Mouse (Mus musculus) spleen, embryonic (tissue): ENCODE results near the gene Rnpepl1.

Source experiments
- CTCF ChIA-PET: fragments of 350-600 bp; sonication (Branson Sonifier 250); formaldehyde crosslinking; loops from one replicate; lab custom pipeline; 2022; lab: Charles Lee

Rnpepl1 gene

GRCm38 (mm10) chr1:92910239-92910885, at the start of gene Rnpepl1:
Gene Rnpepl1, plus strand, starts transcription at chr1:92910783.
- CTCF ChIA-PET, result interaction anchor here (1.2 kb wide), 1 partner anchor 1661 kb away, joined by 4 read pairs; no protein-coding TSS in a partner anchor

- CTCF ChIA-PET, result no interaction called here
Observed at GRCm38 (mm10) chr1:92861503-92861902, 49.1 kb upstream of the Rnpepl1 start.

GRCm38 (mm10) chr1:92863268-92863667, 47.3 kb upstream of the Rnpepl1 start:
- CTCF ChIA-PET, result no interaction called here

- CTCF ChIA-PET, result no interaction called here
Observed at GRCm38 (mm10) chr1:92866170-92866569, 44.4 kb upstream of the Rnpepl1 start.

- CTCF ChIA-PET, result no interaction called here
Observed at GRCm38 (mm10) chr1:92869985-92870384, 40.6 kb upstream of the Rnpepl1 start.

- CTCF ChIA-PET, result no interaction called here
Observed at GRCm38 (mm10) chr1:92872666-92873065, 37.9 kb upstream of the Rnpepl1 start.

- CTCF ChIA-PET, result no interaction called here
Observed at GRCm38 (mm10) chr1:92874011-92874410, 36.6 kb upstream of the Rnpepl1 start.

- CTCF ChIA-PET, result no interaction called here
Observed at GRCm38 (mm10) chr1:92875360-92876111, 35.0 kb upstream of the Rnpepl1 start.

- CTCF ChIA-PET, result interaction anchor here (0.7 kb wide), 1 partner anchor 10 kb away, joined by 7 read pairs; no protein-coding TSS in a partner anchor
Observed at GRCm38 (mm10) chr1:92877431-92877978, 33.1 kb upstream of the Rnpepl1 start.

GRCm38 (mm10) chr1:92878066-92878741, 32.4 kb upstream of the Rnpepl1 start:
- CTCF ChIA-PET, result interaction anchor here (0.7 kb wide), 1 partner anchor 10 kb away, joined by 7 read pairs; no protein-coding TSS in a partner anchor

- CTCF ChIA-PET, result no interaction called here
Observed at GRCm38 (mm10) chr1:92879266-92879665, 31.3 kb upstream of the Rnpepl1 start.

- CTCF ChIA-PET, result no interaction called here
Observed at GRCm38 (mm10) chr1:92880101-92880500, 30.5 kb upstream of the Rnpepl1 start.

- CTCF ChIA-PET, result no interaction called here
Observed at GRCm38 (mm10) chr1:92881982-92882381, 28.6 kb upstream of the Rnpepl1 start.

- CTCF ChIA-PET, result no interaction called here
Observed at GRCm38 (mm10) chr1:92888901-92889655, 21.5 kb upstream of the Rnpepl1 start.

GRCm38 (mm10) chr1:92892791-92893190, 17.8 kb upstream of the Rnpepl1 start:
- CTCF ChIA-PET, result no interaction called here

- CTCF ChIA-PET, result no interaction called here
Observed at GRCm38 (mm10) chr1:92893896-92894295, 16.7 kb upstream of the Rnpepl1 start.

- CTCF ChIA-PET, result interaction anchor here (1.2 kb wide), 1 partner anchor 12 kb away, joined by 3 read pairs; the partner anchor contains the start of gene Dusp28
Observed at GRCm38 (mm10) chr1:92895089-92895488, 15.5 kb upstream of the Rnpepl1 start.

- CTCF ChIA-PET, result no interaction called here
Observed at GRCm38 (mm10) chr1:92902786-92903185, 7.8 kb upstream of the Rnpepl1 start, which contains the start of gene Ankmy1. Gene Ankmy1, minus strand, starts transcription at chr1:92902906.

- CTCF ChIA-PET, result no interaction called here
Observed at GRCm38 (mm10) chr1:92903627-92904026, 7.0 kb upstream of the Rnpepl1 start.

- CTCF ChIA-PET, result interaction anchor here (0.6 kb wide), 1 partner anchor 1628 kb away, joined by 4 read pairs; no protein-coding TSS in a partner anchor
Observed at GRCm38 (mm10) chr1:92905703-92906310, 4.8 kb upstream of the Rnpepl1 start.
